Mouse (Mus musculus): ENCODE results near the gene Plb1.

Gene Plb1

GRCm38 (mm10) chr5:32394586-32394985 lies 162.1 kb downstream of the Plb1 start:
- no peak for DNase-seq (ENCODE audit: low spot score in 2 of 2)

GRCm38 (mm10) chr5:32395101-32395892 lies 162.8 kb downstream of the Plb1 start:
- DNase-seq (ENCODE audit: low spot score in 2 of 2): no peak

- no peak for DNase-seq (ENCODE audit: low spot score in 2 of 2)
These were observed 165.2 kb downstream of the Plb1 start for GRCm38 (mm10) chr5:32397719-32398118.

- DNase-seq (ENCODE audit: low spot score in 2 of 2): no peak
These were observed 168.4 kb downstream of the Plb1 start for GRCm38 (mm10) chr5:32400926-32401325.

GRCm38 (mm10) chr5:32403082-32403953 lies 170.8 kb downstream of the Plb1 start:
- DNase-seq (ENCODE audit: low spot score in 2 of 2): peak; percentile 18 to 34

- no peak for DNase-seq (ENCODE audit: low spot score in 2 of 2)
These were observed 172.8 kb downstream of the Plb1 start for GRCm38 (mm10) chr5:32405199-32405855.

GRCm38 (mm10) chr5:32408771-32409170 lies 176.3 kb downstream of the Plb1 start:
- no peak for DNase-seq (ENCODE audit: low spot score in 2 of 2)

GRCm38 (mm10) chr5:32409747-32410146 lies 177.2 kb downstream of the Plb1 start:
- no peak for DNase-seq (ENCODE audit: low spot score in 2 of 2)

- DNase-seq (ENCODE audit: low spot score in 2 of 2): peak; percentile 37 to 55
These were observed 178.6 kb downstream of the Plb1 start for GRCm38 (mm10) chr5:32410954-32411688.

GRCm38 (mm10) chr5:32412186-32412950 lies 179.9 kb downstream of the Plb1 start:
- peak; percentile 76 to 78 for DNase-seq (ENCODE audit: low spot score in 2 of 2)

GRCm38 (mm10) chr5:32413083-32413482 lies 180.6 kb downstream of the Plb1 start:
- DNase-seq (ENCODE audit: low spot score in 2 of 2): no peak

GRCm38 (mm10) chr5:32413569-32413968 lies 181.1 kb downstream of the Plb1 start:
- DNase-seq (ENCODE audit: low spot score in 2 of 2): no peak

GRCm38 (mm10) chr5:32414461-32414985 lies 182.0 kb downstream of the Plb1 start:
- DNase-seq (ENCODE audit: low spot score in 2 of 2): no peak

- DNase-seq (ENCODE audit: low spot score in 2 of 2): no peak
These were observed 183.0 kb downstream of the Plb1 start for GRCm38 (mm10) chr5:32415554-32415953.

All from spleen, postnatal 36 days (tissue).